Mouse (Mus musculus) liver, embryonic 13.5 days (tissue): ENCODE results near the gene Hpdl. TPM values are rescaled to one million over a fixed set of nuclear protein-coding genes. Genes with fewer than 3 reads are reported as not detected.
A peak's percentile ranks its signal among the peaks of the same experiment; 100 is the strongest.

Experiments used
- ATAC-seq: fragments of 200-750 bp; cut with Nextera tagmentation; 2 replicates; pipeline ENCODE4 v1.8.0; 2017; ENCODE audit warnings: low read depth, mild to moderate bottlenecking, moderate number of reproducible peaks, moderate library complexity
- DNase-seq: peaks from one replicate; pipeline ENCODE4 v3.0.0; 2022
- H3K27ac ChIP-seq: fragments of 300-500 bp; sonication (generic); 2 replicates; pipeline ENCODE4 v1.5.1; 2015; ENCODE audit warnings: moderate library complexity, mild to moderate bottlenecking, inconsistent platforms
- H3K27me3 ChIP-seq: fragments of 300-500 bp; sonication (generic); 2 replicates; pipeline ENCODE4 v1.6.1; 2015; ENCODE audit warnings: mild to moderate bottlenecking, inconsistent platforms
- H3K36me3 ChIP-seq: fragments of 300-500 bp; sonication (generic); 2 replicates; pipeline ENCODE4 v1.6.1; 2015; ENCODE audit warnings: mild to moderate bottlenecking, inconsistent platforms
- H3K4me1 ChIP-seq: fragments of 300-500 bp; sonication (generic); replicated peaks from 2 replicates; pipeline ENCODE4 v1.6.1; 2015; ENCODE audit warnings: inconsistent platforms
- H3K4me2 ChIP-seq: fragments of 300-500 bp; sonication (generic); 2 replicates; pipeline ENCODE4 v1.6.1; 2015; ENCODE audit warnings: inconsistent platforms, mild to moderate bottlenecking, moderate library complexity
- H3K4me3 ChIP-seq: fragments of 300-500 bp; sonication (generic); replicated peaks from 2 replicates; pipeline ENCODE4 v1.5.1; 2015; ENCODE audit warnings: mild to moderate bottlenecking, inconsistent platforms
- H3K9ac ChIP-seq: fragments of 300-500 bp; sonication (generic); 2 replicates; pipeline ENCODE4 v1.6.1; 2015; ENCODE audit warnings: mild to moderate bottlenecking, inconsistent platforms
- H3K9me3 ChIP-seq: fragments of 300-500 bp; sonication (generic); replicated peaks from 2 replicates; pipeline ENCODE4 v1.6.1; 2016; ENCODE audit warnings: inconsistent platforms
- WGBS: fragments of 180-500 bp; shearing (Covaris S2); methylation state at CpG from one replicate; pipeline ENCODE4 v1.1.7; 2015; ENCODE audit not compliant: insufficient replicate concordance; 5-methylcytosine and 5-hydroxymethylcytosine counted together
- polyA plus RNA-seq: library from polyadenylated mRNA; unstranded; fragments of >200 nt; fragmentation: Nextera tagmentation; extraction: Ambion mirVana; gene quantifications from 2 replicates; pipeline ENCODE4 v1.2.1, GENCODE M21; 2015

Hpdl gene
- polyA plus RNA-seq, 1 experiment from 2014 or later, result 0.53 TPM

DNA sequence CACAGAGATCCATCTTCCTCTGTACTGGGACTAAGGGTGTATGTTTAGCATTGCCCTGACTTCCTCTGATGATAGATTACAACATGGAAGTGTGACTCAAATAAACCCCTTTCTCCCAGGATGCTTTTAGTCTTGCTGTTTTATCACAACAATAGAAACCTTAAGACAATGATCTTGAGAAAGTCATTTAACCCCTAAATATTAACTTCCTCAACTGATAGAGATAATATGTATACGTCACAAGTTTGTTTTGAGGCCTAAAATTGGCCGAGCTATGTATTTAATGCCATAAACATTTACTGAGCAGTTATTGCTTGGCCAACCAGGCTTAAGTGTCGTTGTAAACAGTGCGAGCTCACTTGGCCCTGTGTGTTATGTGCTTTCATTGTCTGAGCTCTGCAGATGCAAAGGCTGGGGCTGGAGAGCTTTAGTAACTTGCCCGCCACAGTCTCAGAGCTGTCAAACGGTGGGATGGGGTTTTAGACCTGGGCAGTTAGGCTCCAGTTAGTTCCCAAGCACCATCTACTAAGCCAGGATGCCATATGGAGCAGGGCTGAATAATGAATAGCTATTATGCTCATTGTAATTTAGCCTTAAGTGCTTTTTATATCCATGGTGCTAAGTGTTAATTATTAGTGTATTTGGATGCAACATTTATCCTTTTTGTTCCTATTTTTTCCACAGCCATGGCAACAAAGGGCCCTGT, 8.0 kb upstream of the Hpdl start:
- peaks cover 9% of the 10 kb centered on the region for H3K4me1 ChIP-seq
- no peak overlapping the region for H3K9ac ChIP-seq
- WGBS, result 60% methylated on average over 6 of the region's 6 CpGs
- ATAC-seq, result no peak
- H3K9me3 ChIP-seq, result no peaks in the 10 kb centered on the region
- no peak for DNase-seq
- H3K36me3 ChIP-seq, result no peaks in the 10 kb centered on the region
- H3K27me3 ChIP-seq, result 0 out of 2 replicates have a peak, but pooled peaks cover 3% of the 10 kb centered on the region
- H3K27ac ChIP-seq, result no peak overlapping the region
- H3K4me2 ChIP-seq, result no peak overlapping the region
- H3K4me3 ChIP-seq, result no peak overlapping the region

DNA sequence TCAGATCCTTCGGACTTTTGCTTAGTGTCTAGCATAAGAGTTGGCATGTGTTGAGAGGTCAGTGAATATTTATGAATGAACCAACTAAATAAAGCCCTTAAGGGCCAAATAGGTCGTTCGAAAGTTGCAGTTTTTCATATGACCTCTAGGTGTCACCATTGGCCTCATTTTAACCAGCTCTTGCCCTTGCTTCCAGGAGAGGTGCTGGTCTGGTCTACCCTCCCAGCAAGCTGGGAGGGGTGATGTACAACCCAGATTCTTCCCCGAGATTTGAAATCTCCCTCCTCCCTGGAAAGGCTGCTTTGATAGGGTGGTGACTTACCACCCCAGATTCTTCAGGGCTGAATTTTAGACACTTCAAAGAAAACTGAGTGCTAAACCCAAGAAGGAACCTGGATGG, 6.3 kb upstream of the Hpdl start:
- H3K36me3 ChIP-seq, result no peaks in the 10 kb centered on the region
- H3K27me3 ChIP-seq, result no peaks in the 10 kb centered on the region
- no peak overlapping the region for H3K4me3 ChIP-seq
- under 1% methylated on average over 4 of the region's 4 CpGs for WGBS
- no peaks in the 10 kb centered on the region for H3K9me3 ChIP-seq
- no peak for ATAC-seq
- H3K9ac ChIP-seq, result no peak overlapping the region
- H3K27ac ChIP-seq, result no peak overlapping the region
- H3K4me1 ChIP-seq, result peaks cover 26% of the 10 kb centered on the region
- H3K4me2 ChIP-seq, result no peak overlapping the region
- peak; percentile 24 for DNase-seq

DNA sequence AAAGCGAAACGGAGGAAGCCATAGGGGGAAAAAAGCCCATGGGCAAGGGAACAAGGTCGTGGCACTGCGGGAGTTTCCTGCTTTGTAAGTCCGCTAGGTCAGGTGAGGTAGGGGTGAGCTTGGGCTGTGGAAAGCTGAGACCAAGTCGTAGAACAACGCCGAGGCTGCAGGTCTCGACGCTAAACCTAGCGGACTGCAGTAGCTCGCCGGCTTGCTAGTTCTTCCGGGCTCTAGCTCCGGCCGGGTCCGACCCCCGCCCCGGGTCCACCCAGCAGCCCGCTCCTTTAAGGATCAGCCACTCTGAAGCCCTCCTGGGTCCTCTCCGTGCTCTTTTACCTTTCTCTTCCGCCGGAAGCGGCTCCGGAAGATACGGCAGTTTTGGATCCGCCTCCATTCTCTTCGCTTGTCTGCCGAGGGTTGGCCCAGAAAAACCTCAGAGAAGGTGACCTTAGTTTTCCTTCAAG, 3.1 kb upstream of the Hpdl start:
- Histone ChIP-seq H3K27me3 (peaks cover 17% of the 10 kb centered on the region), H3K9ac (peak overlapping the region; percentile 83), H3K9me3 (no peaks in the 10 kb centered on the region), H3K4me3 (peak overlapping the region; percentile 72), H3K36me3 (no peaks in the 10 kb centered on the region), H3K4me1 (peaks cover 48% of the 10 kb centered on the region), H3K4me2 (peak overlapping the region; percentile 80), H3K27ac (peak overlapping the region; percentile 44)
- DNase-seq (peak; percentile 41), ATAC-seq (peak; percentile 50)
- under 1% methylated on average over 29 of the region's 29 CpGs for WGBS

DNA sequence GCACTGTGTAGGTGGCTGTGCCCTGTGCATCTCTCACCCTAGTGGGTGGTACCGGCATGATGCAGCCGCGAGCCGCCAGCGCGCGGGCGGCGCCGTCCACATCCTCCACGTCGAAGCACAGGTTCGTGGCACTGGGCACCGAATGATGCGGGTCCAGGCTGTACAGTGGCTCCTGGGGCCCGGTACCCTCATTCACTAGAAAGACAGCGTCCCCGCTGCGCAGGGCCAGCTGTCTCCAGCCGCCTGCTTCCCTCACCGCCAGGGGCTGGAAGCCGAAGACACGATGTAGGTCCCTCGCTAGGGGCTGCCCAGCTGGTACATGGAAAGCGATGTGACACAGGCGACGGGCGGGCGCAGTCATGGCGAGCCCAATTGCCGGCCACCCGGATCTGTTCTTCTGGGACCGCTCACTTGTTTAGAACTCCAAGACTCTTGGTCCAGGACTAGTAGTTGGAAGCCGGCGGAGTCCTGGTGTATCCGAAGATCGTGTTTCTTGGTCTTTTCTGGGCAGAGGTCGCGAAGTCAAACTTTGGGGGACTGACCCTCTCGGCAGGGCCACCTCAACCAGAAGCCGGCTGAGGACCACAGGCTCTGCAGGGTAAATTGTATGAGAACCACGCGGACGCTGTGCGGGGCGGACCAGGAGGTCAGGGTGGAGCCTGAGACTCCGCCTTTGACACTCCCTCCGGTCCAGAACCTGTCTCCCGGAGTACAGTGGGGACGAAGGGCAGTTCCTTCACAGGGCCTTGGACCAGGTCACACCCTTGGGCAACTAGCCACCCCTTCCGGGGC, 409 bp downstream of the Hpdl start:
- peaks cover 27% of the 10 kb centered on the region for H3K27me3 ChIP-seq
- peak overlapping the region; percentile 83 for H3K4me2 ChIP-seq
- peak; percentile 62 for DNase-seq
- peaks cover 10% of the 10 kb centered on the region; the same call in 1 of the 2 replicates for H3K36me3 ChIP-seq
- no peaks in the 10 kb centered on the region for H3K9me3 ChIP-seq
- no peak overlapping the region for H3K27ac ChIP-seq
- peaks cover 48% of the 10 kb centered on the region for H3K4me1 ChIP-seq
- H3K9ac ChIP-seq, result peak overlapping the region; percentile 67
- peak overlapping the region; percentile 63 for H3K4me3 ChIP-seq
- ATAC-seq, result peak; percentile 80
- WGBS, result under 1% methylated on average over 51 of the region's 51 CpGs

DNA sequence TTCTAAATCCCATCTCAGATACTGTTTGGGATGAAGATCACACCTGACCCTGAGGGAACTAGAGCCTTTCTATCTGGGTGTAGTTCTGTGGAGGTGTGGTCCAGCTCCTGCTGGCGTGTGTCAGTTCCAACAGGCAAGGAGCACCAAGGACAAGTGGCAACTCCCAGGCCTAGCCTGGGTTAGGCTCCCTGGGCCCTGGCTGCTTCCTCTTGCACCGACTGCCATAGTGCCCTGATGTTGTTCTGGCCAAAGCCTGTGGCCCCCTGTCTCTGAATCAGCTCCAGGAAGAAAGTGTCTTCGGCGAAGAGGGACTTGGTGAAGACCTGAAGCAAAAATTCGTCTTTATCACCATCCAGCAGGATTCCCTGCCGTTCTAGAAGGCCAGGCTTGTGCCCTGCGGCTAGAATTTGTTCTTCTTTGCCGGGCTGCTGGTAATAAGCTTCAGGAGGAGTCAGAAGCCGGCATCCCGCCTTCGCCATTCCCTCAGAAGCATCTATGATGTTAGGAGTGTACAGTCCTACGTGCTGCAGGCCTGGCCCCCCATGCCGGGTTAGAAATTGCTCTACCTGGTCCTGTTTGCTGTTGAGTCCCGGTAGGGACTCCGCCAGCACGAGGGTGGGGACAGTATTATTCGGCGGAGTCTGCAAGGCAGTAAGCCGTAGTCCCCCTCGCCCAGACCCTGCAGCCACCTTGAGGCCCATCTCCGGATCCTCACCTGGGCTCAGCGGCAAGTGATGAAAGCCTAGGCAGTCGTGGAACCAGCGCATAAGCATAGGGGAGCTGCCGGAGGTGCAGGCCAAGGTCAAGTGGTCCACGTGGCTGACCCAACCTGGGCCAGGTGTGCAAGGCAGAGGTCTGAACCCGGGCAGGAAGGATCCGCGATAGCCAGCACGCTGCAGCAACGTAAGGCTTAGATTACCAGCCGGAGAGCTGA, 1.3 kb downstream of the Hpdl start:
- DNase-seq, result no peak

DNA sequence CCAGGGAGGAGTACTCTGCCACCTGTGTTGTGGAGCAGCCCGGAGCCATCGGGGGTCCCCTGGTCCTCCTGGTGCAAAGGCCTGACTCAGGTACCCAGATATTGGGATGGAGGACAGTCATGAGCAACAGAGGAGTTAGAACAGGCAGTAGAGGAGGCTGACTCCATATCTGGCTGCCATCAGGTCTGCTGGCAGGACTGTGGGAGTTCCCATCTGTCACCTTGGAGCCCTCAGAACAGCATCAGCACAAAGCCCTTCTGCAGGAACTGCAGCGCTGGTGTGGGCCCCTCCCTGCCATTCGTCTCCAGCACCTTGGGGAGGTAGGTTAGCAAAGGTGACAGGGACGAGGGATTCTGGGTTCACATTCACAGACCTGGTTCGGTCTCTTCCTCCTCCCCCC, 4.0 kb downstream of the Hpdl start:
- H3K4me2 ChIP-seq, result no peak overlapping the region
- no peaks in the 10 kb centered on the region for H3K9me3 ChIP-seq
- H3K9ac ChIP-seq, result no peak overlapping the region
- no peak overlapping the region for H3K27ac ChIP-seq
- ATAC-seq (no peak), DNase-seq (no peak)
- no peak overlapping the region for H3K4me3 ChIP-seq
- 75% methylated on average over 6 of the region's 6 CpGs for WGBS
- H3K36me3 ChIP-seq, result peaks cover 10% of the 10 kb centered on the region; the same call in 1 of the 2 replicates
- H3K4me1 ChIP-seq, result peaks cover 22% of the 10 kb centered on the region
- H3K27me3 ChIP-seq, result peaks cover 27% of the 10 kb centered on the region

More for the DNA sequence above, 1.3 kb downstream of the Hpdl start:
- peak overlapping the region; percentile 63 for H3K4me3 ChIP-seq
- no peaks in the 10 kb centered on the region for H3K9me3 ChIP-seq
- peak; percentile 1; the same call in 1 of the 2 replicates for ATAC-seq
- peaks cover 10% of the 10 kb centered on the region; the same call in 1 of the 2 replicates for H3K36me3 ChIP-seq
- peaks cover 45% of the 10 kb centered on the region for H3K4me1 ChIP-seq
- H3K9ac ChIP-seq, result peak overlapping the region; percentile 67
- no peak overlapping the region for H3K27ac ChIP-seq
- peak overlapping the region; percentile 83 for H3K4me2 ChIP-seq
- 34% methylated on average over 32 of the region's 32 CpGs for WGBS
- peaks cover 27% of the 10 kb centered on the region for H3K27me3 ChIP-seq

DNA sequence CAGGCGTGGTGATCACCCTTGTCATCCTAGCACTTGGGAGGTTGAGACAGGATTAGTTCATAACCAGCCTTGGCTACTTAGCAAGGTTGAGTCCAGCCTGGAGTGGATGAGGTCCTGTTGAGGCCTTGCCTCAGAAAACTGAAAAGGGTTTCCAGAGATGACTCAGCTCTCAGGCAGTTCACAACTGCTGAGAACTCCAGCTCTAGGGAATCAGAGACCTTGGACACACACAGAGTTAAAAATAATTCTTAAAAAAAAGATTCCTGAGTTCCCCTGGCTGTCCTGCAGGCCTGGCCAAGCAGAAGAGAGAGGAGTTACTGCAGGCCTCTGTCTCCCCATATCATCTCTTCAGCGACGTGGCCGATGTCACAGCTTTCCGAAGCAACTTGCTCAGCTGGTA, 6.2 kb downstream of the Hpdl start:
- Histone ChIP-seq H3K27ac (no peak overlapping the region), H3K4me3 (no peak overlapping the region), H3K4me2 (no peak overlapping the region), H3K9ac (no peak overlapping the region), H3K27me3 (peaks cover 17% of the 10 kb centered on the region), H3K9me3 (no peaks in the 10 kb centered on the region), H3K4me1 (peaks cover 9% of the 10 kb centered on the region), H3K36me3 (peaks cover 10% of the 10 kb centered on the region; the same call in 1 of the 2 replicates)
- ATAC-seq (no peak), DNase-seq (no peak)
- 79% methylated on average over 5 of the region's 5 CpGs for WGBS

DNA sequence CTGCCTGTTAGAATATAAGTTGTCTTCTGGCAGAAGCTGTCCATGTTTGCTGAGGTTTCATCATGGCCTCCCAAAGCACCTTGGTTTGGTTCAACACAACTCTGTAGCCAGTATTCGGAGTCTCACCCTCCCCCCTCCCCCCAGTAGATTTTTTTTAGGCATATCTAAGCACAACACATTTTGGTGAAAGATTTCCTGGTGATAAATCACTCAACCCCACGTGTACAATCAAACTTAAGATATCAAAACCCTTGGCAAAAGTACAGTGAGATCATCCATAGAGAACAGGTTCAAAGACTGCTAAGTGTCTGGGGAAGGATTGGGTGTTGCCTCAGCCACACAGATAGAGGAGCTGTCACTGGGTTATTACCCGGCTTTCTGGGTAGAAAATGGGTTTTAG, 10.5 kb downstream of the Hpdl start:
- no peaks in the 10 kb centered on the region for H3K27me3 ChIP-seq

DNA sequence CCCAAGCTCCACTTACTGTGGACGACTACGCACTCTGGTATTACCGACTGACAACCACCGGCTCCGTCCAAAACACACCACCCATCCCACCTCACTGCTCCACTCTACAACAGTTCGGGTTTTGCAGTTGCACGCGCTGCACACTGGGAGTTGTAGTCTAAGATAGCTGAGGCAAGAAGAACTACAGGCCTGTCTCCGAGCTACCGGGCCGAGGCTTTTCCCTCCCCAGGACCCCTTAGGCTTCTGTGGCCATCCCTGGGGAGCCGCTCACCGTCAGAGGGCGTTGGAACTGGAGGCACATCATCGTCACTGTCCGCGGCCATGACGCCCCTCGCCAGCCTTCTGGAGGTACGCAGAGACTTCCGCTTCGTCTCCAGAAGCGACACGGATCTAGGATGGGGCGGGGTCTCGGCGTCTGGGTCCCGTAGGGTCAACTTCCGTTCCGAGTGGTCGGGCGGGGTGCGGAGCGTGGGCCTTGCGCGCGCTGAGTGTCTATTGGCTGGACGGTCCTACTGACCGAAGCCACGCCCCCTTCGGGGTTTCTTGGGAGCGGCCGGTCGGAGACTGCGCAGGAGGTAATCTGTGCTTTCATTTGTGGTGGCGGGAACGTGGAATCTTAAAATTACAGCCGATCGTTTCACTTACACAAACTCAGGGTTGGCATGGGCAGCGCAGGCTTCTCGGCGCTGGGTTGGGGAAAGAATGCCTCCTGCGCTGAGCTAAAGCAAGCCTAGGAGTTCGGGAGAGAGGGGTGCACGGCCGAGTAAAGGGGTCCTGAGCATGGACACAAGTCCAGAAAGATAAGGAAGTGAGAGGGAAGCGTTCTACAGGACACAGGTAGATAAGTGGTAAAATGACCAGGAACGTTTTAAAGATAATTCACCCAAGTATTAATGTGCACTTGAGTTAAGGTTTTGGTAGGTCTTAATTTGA, 14.0 kb downstream of the Hpdl start, which contains the start of the genes Toe1 and Mutyh:
Gene Toe1, minus strand, starts transcription at position 444 of the 933 bp plus-strand sequence.
Gene Mutyh, plus strand, starts transcription at position 527 of the 933 bp plus-strand sequence.
- Histone ChIP-seq H3K4me3 (peak within 1 kb of the TSS; percentile 72), H3K36me3 (peaks cover 37% of the 10 kb centered on the region), H3K4me2 (peak within 1 kb of the TSS; percentile 81), H3K4me1 (peaks cover 30% of the 10 kb centered on the region), H3K9me3 (no peaks in the 10 kb centered on the region), H3K27ac (peak within 1 kb of the TSS; percentile 81), H3K27me3 (no peaks in the 10 kb centered on the region), H3K9ac (peak within 1 kb of the TSS; percentile 83)
- WGBS, result under 1% methylated on average over 58 of the region's 58 CpGs
- DNase-seq, result peak; percentile 97
- peak; percentile 96 for ATAC-seq

More for the DNA sequence above, 10.5 kb downstream of the Hpdl start:
- Histone ChIP-seq H3K4me1 (peaks cover 22% of the 10 kb centered on the region), H3K4me2 (no peak overlapping the region), H3K9me3 (no peaks in the 10 kb centered on the region), H3K27ac (no peak overlapping the region), H3K9ac (no peak overlapping the region), H3K4me3 (no peak overlapping the region), H3K36me3 (peaks cover 2% of the 10 kb centered on the region; the same call in 1 of the 2 replicates)
- 18% methylated on average over 3 of the region's 3 CpGs for WGBS
- no peak for ATAC-seq
- DNase-seq, result no peak

DNA sequence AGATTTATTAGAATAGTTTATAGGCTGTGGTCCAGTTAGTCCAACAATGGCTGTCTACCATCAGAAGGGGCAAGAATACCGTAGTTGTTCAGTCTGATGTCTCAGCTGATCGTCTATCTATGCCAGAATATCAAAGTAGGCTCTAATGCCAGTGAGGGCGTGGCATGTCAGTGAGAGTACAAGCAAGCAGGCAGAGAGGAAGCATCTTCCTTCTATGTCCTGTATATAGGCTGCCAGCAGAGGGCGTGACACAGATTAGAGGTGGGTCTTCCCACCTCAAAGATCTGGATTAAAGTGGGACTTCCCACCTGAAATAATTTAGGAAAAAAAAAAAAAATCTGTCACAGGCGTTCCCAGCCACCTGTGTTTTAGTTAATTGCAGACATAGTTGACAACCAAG, 21.6 kb downstream of the Hpdl start:
- no peaks in the 10 kb centered on the region; the same call in 1 of the 2 replicates for H3K4me1 ChIP-seq
- peaks cover 35% of the 10 kb centered on the region for H3K36me3 ChIP-seq
- WGBS, result 29% methylated on average over 5 of the region's 5 CpGs
- H3K27me3 ChIP-seq, result no peaks in the 10 kb centered on the region
- no peak for DNase-seq
- H3K27ac ChIP-seq, result no peak overlapping the region
- no peak for ATAC-seq
- no peaks in the 10 kb centered on the region for H3K9me3 ChIP-seq
- no peak overlapping the region for H3K9ac ChIP-seq
- no peak overlapping the region for H3K4me3 ChIP-seq
- H3K4me2 ChIP-seq, result no peak overlapping the region
